Mouse (Mus musculus) embryo, embryonic 11 days (tissue): ENCODE measurements at regions not wholly inside any gene's neighbourhood (a gene's known extent, or its start where the extent isn't known, plus 50 kb on each side); places are given as distances from the start of the nearest gene placed in this dataset.
A peak's percentile ranks its signal among the peaks of the same experiment; 100 is the strongest.

Experiments
- DNase-seq: peaks from one replicate; pipeline ENCODE4 v3.0.0-alpha.2; 2015

GRCm38 (mm10) chrX:134890583-134890982 is 74.0 kb downstream of the Nxf2 start:
- no peak for DNase-seq

DNA sequence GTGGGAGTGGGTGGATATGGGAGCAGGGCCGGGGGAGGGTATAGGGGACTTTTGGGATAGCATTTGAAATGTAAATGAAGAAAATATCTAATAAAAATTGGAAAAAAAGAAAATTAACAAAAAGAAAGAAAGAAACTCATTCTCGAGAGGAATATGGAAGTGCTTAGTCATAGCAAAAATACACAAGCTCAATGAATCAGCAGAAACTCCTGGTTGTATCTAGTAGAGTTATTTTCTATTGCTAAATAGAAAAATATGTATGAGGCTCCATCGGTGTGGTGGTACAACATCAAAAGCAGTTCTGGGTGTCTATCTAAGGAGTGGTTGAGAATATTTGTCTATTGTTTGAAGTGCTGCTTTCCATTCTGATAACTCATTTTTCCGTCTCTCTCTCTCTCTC is 74.9 kb downstream of the Nxf2 start:
- DNase-seq: no peak

GRCm38 (mm10) chrX:134882334-134882733 is 73.3 kb upstream of the Armcx2 start:
- no peak for DNase-seq

- no peak for DNase-seq
Observed at GRCm38 (mm10) chrX:134879877-134880276, 70.9 kb upstream of the Armcx2 start.

GRCm38 (mm10) chrX:134878870-134879269 is 69.8 kb upstream of the Armcx2 start:
- DNase-seq: no peak

DNA sequence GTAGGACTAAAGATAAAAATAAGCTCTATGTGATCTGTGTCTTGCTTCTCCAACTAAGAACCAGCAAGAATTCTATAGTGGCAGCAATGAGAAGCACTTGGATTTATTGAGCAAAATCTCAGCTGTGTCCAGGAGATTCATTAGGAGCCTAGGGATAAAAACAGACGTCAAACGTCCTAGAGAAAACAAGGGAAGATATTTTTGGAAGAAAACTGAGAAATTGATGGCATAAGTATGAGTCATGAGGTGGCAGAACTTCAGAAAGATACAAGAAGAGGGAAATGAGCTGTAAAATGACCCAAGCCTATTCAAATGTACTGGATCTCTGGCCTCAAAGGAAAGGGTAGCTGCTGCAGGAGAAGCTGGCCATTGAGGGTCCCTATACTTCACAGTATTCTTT is 65.7 kb upstream of the Armcx2 start:
- no peak for DNase-seq

DNA sequence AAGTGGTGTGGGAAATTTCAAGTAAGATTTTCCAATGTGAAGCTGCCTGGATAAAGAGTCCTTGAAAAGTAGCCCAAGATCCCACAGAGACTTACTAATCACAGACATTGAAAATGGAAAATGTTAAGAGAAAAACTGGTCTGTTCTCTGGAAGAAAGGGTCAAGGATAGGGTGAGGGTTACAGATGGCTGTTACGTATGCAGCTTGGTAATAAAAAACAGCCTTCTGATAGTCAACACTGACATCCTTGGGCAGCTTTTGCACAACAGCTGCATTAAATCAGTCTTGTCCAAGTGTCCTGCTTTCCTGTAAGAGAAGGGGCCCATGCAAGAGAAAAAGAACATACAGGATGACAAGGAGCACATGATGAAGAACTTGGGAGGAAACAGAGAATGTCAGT is 64.6 kb upstream of the Armcx2 start:
- DNase-seq: peak; percentile 7

- DNase-seq: no peak
Observed at GRCm38 (mm10) chrX:134861641-134862040, 52.6 kb upstream of the Armcx2 start.
